Mouse (Mus musculus) telencephalon, adult 2 months (tissue): Measurements from ENCODE around the gene Kcnk16.
"Not testable (repeated sequence)": the region's sequence is repeated elsewhere in the genome, so short reads cannot be mapped to it uniquely, and the experiment has no call there.

Experiments
- DNase-seq: peaks from one replicate; pipeline ENCODE4 v3.0.0-alpha.2; 2011; ENCODE audit warnings: low read depth, low spot score

Gene Kcnk16

GRCm38 (mm10) chr14:20269082-20269809, at the start of gene Kcnk16:
Gene Kcnk16 (minus strand): TSS chr14:20269199.
- DNase-seq, result no peak

GRCm38 (mm10) chr14:20315137-20315536, 46.1 kb upstream of the Kcnk16 start:
- DNase-seq, result no peak

GRCm38 (mm10) chr14:20305085-20305484, 36.1 kb upstream of the Kcnk16 start:
- DNase-seq, result not testable (repeated sequence)

GRCm38 (mm10) chr14:20298131-20298530, 29.1 kb upstream of the Kcnk16 start:
- no peak for DNase-seq

GRCm38 (mm10) chr14:20297616-20298015, 28.6 kb upstream of the Kcnk16 start:
- DNase-seq, result no peak

GRCm38 (mm10) chr14:20294947-20295346, 25.9 kb upstream of the Kcnk16 start:
- DNase-seq, result no peak

- DNase-seq, result peak; percentile 97
Observed at GRCm38 (mm10) chr14:20294117-20294892, 25.3 kb upstream of the Kcnk16 start, which contains the start of gene Nudt13. Gene Nudt13 (plus strand): TSS chr14:20294697.

GRCm38 (mm10) chr14:20291391-20291790, 22.4 kb upstream of the Kcnk16 start:
- DNase-seq, result no peak

- no peak for DNase-seq
Observed at GRCm38 (mm10) chr14:20268421-20268820, 578 bp downstream of the Kcnk16 start.

GRCm38 (mm10) chr14:20262346-20262745, 6.7 kb downstream of the Kcnk16 start:
- no peak for DNase-seq

GRCm38 (mm10) chr14:20258185-20259113, 10.6 kb downstream of the Kcnk16 start:
- peak; percentile 12 for DNase-seq

GRCm38 (mm10) chr14:20250237-20251171, 18.5 kb downstream of the Kcnk16 start:
- DNase-seq, result peak; percentile 12

- no peak for DNase-seq
Observed at GRCm38 (mm10) chr14:20248001-20248400, 21.0 kb downstream of the Kcnk16 start.

- DNase-seq, result no peak
Observed at GRCm38 (mm10) chr14:20246811-20247266, 22.2 kb downstream of the Kcnk16 start.

- DNase-seq, result no peak
Observed at GRCm38 (mm10) chr14:20245861-20246260, 23.1 kb downstream of the Kcnk16 start.

GRCm38 (mm10) chr14:20245318-20245717, 23.7 kb downstream of the Kcnk16 start:
- DNase-seq, result no peak

- DNase-seq, result no peak
Observed at GRCm38 (mm10) chr14:20243158-20243557, 25.8 kb downstream of the Kcnk16 start.

- no peak for DNase-seq
Observed at GRCm38 (mm10) chr14:20242454-20242853, 26.5 kb downstream of the Kcnk16 start.

- no peak for DNase-seq
Observed at GRCm38 (mm10) chr14:20234403-20234802, 34.6 kb downstream of the Kcnk16 start.
